Mouse (Mus musculus): ENCODE results near the gene Pawr.

Gene Pawr

GRCm38 (mm10) chr10:108356601-108357187 is 24.8 kb downstream of the Pawr start:
- DNase-seq (ENCODE audit: low spot score in 2 of 2), result no peak

- no peak for DNase-seq (ENCODE audit: low spot score in 2 of 2)
These were observed 28.1 kb downstream of the Pawr start for GRCm38 (mm10) chr10:108359974-108360373.

GRCm38 (mm10) chr10:108360801-108361200 is 28.9 kb downstream of the Pawr start:
- DNase-seq (ENCODE audit: low spot score in 2 of 2), result no peak

GRCm38 (mm10) chr10:108361419-108362155 is 29.7 kb downstream of the Pawr start:
- DNase-seq (ENCODE audit: low spot score in 2 of 2), result no peak

- DNase-seq (ENCODE audit: low spot score in 2 of 2), result no peak
These were observed 32.0 kb downstream of the Pawr start for GRCm38 (mm10) chr10:108363932-108364331.

GRCm38 (mm10) chr10:108364946-108365719 is 33.2 kb downstream of the Pawr start:
- DNase-seq (ENCODE audit: low spot score in 2 of 2), result no peak

GRCm38 (mm10) chr10:108366251-108366650 is 34.3 kb downstream of the Pawr start:
- DNase-seq (ENCODE audit: low spot score in 2 of 2), result no peak

GRCm38 (mm10) chr10:108368358-108368757 is 36.4 kb downstream of the Pawr start:
- no peak for DNase-seq (ENCODE audit: low spot score in 2 of 2)

- DNase-seq (ENCODE audit: low spot score in 2 of 2), result no peak
These were observed 40.3 kb downstream of the Pawr start for GRCm38 (mm10) chr10:108372258-108372657.

- no peak for DNase-seq (ENCODE audit: low spot score in 2 of 2)
These were observed 40.9 kb downstream of the Pawr start for GRCm38 (mm10) chr10:108372858-108373257.

- DNase-seq (ENCODE audit: low spot score in 2 of 2), result no peak
These were observed 43.9 kb downstream of the Pawr start for GRCm38 (mm10) chr10:108375796-108376195.

GRCm38 (mm10) chr10:108376366-108376765 is 44.4 kb downstream of the Pawr start:
- no peak for DNase-seq (ENCODE audit: low spot score in 2 of 2)

GRCm38 (mm10) chr10:108377369-108377768 is 45.4 kb downstream of the Pawr start:
- no peak for DNase-seq (ENCODE audit: low spot score in 2 of 2)

- DNase-seq (ENCODE audit: low spot score in 2 of 2), result no peak
These were observed 46.1 kb downstream of the Pawr start for GRCm38 (mm10) chr10:108378062-108378461.

- no peak for DNase-seq (ENCODE audit: low spot score in 2 of 2)
These were observed 46.6 kb downstream of the Pawr start for GRCm38 (mm10) chr10:108378479-108378878.

- DNase-seq (ENCODE audit: low spot score in 2 of 2), result no peak
These were observed 48.8 kb downstream of the Pawr start for GRCm38 (mm10) chr10:108380715-108381114.

GRCm38 (mm10) chr10:108384153-108384769 is 52.3 kb downstream of the Pawr start:
- no peak for DNase-seq (ENCODE audit: low spot score in 2 of 2)

- DNase-seq (ENCODE audit: low spot score in 2 of 2), result no peak
These were observed 53.6 kb downstream of the Pawr start for GRCm38 (mm10) chr10:108385480-108385955.

- DNase-seq (ENCODE audit: low spot score in 2 of 2), result no peak
These were observed 56.5 kb downstream of the Pawr start for GRCm38 (mm10) chr10:108388410-108388915.

GRCm38 (mm10) chr10:108389178-108389926 is 57.4 kb downstream of the Pawr start:
- no peak for DNase-seq (ENCODE audit: low spot score in 2 of 2)

GRCm38 (mm10) chr10:108389927-108390287 is 58.0 kb downstream of the Pawr start:
- DNase-seq (ENCODE audit: low spot score in 2 of 2), result no peak

All from frontal cortex, postnatal 14 days (tissue).